Mouse (Mus musculus): ENCODE results near the gene Ano9.

The Ano9 gene

GRCm38 (mm10) chr7:141099911-141100691, 17.5 kb downstream of the Ano9 start, which contains the start of gene Sigirr:
TSS of gene Sigirr (minus strand) at chr7:141100572.
- peak; percentile 77 for DNase-seq (ENCODE audit: low spot score)

- no peak for DNase-seq (ENCODE audit: low spot score)
Observed at GRCm38 (mm10) chr7:141097177-141097576, 20.4 kb downstream of the Ano9 start.

GRCm38 (mm10) chr7:141096649-141097056, 21.0 kb downstream of the Ano9 start:
- peak; percentile 94 for DNase-seq (ENCODE audit: low spot score)

- DNase-seq (ENCODE audit: low spot score): peak; percentile 48
Observed at GRCm38 (mm10) chr7:141096021-141096420, 21.6 kb downstream of the Ano9 start.

GRCm38 (mm10) chr7:141094487-141095205, 23.0 kb downstream of the Ano9 start:
- DNase-seq (ENCODE audit: low spot score): no peak

- DNase-seq (ENCODE audit: low spot score): no peak
Observed at GRCm38 (mm10) chr7:141093950-141094349, 23.7 kb downstream of the Ano9 start.

GRCm38 (mm10) chr7:141092051-141092735, 25.4 kb downstream of the Ano9 start:
- DNase-seq (ENCODE audit: low spot score): peak; percentile 83

- DNase-seq (ENCODE audit: low spot score): no peak
Observed at GRCm38 (mm10) chr7:141090228-141090627, 27.4 kb downstream of the Ano9 start.

GRCm38 (mm10) chr7:141088473-141088872, 29.1 kb downstream of the Ano9 start:
- peak; percentile 29 for DNase-seq (ENCODE audit: low spot score)

GRCm38 (mm10) chr7:141087894-141088293, 29.7 kb downstream of the Ano9 start:
- DNase-seq (ENCODE audit: low spot score): peak; percentile 44

GRCm38 (mm10) chr7:141079481-141080449, 37.8 kb downstream of the Ano9 start:
- DNase-seq (ENCODE audit: low spot score): no peak

- DNase-seq (ENCODE audit: low spot score): no peak
Observed at GRCm38 (mm10) chr7:141078876-141079275, 38.7 kb downstream of the Ano9 start.

- DNase-seq (ENCODE audit: low spot score): no peak
Observed at GRCm38 (mm10) chr7:141077841-141078240, 39.8 kb downstream of the Ano9 start, which contains the start of gene Pkp3. TSS of gene Pkp3 (plus strand) at chr7:141078218.

- DNase-seq (ENCODE audit: low spot score): no peak
Observed at GRCm38 (mm10) chr7:141073782-141074181, 43.8 kb downstream of the Ano9 start.

- peak; percentile 77 for DNase-seq (ENCODE audit: low spot score)
Observed at GRCm38 (mm10) chr7:141072017-141072745, 45.4 kb downstream of the Ano9 start.

GRCm38 (mm10) chr7:141070058-141070862, 47.3 kb downstream of the Ano9 start:
- peak; percentile 53 for DNase-seq (ENCODE audit: low spot score)

GRCm38 (mm10) chr7:141068351-141068750, 49.3 kb downstream of the Ano9 start:
- DNase-seq (ENCODE audit: low spot score): no peak

GRCm38 (mm10) chr7:141064576-141064975, 53.0 kb downstream of the Ano9 start:
- DNase-seq (ENCODE audit: low spot score): no peak

- peak; percentile 45 for DNase-seq (ENCODE audit: low spot score)
Observed at GRCm38 (mm10) chr7:141064175-141064574, 53.4 kb downstream of the Ano9 start.

- no peak for DNase-seq (ENCODE audit: low spot score)
Observed at GRCm38 (mm10) chr7:141063353-141063752, 54.3 kb downstream of the Ano9 start.
